Mouse (Mus musculus) left cerebral cortex, adult 11 months (tissue): Measurements from ENCODE around the gene Hrct1.

Experiments
- DNase-seq: peaks from one replicate; pipeline ENCODE4 v3.0.0; 2022; ENCODE audit warnings: low spot score

Gene Hrct1

GRCm38 (mm10) chr4:43728576-43728954 lies 1.6 kb downstream of the Hrct1 start:
- DNase-seq: no peak

GRCm38 (mm10) chr4:43729126-43729525 lies 2.1 kb downstream of the Hrct1 start:
- DNase-seq: no peak

GRCm38 (mm10) chr4:43729794-43730550 lies 3.0 kb downstream of the Hrct1 start, which contains the start of gene Spaar:
Spaar (plus strand) TSS chr4:43730034.
- no peak for DNase-seq

GRCm38 (mm10) chr4:43730750-43731297 lies 3.8 kb downstream of the Hrct1 start:
- no peak for DNase-seq

- no peak for DNase-seq
These were observed 5.2 kb downstream of the Hrct1 start for GRCm38 (mm10) chr4:43732171-43732570.

GRCm38 (mm10) chr4:43733186-43733585 lies 6.2 kb downstream of the Hrct1 start:
- no peak for DNase-seq

GRCm38 (mm10) chr4:43737144-43737543 lies 10.2 kb downstream of the Hrct1 start:
- no peak for DNase-seq

GRCm38 (mm10) chr4:43738989-43739674 lies 12.1 kb downstream of the Hrct1 start:
- no peak for DNase-seq

GRCm38 (mm10) chr4:43741526-43741925 lies 14.5 kb downstream of the Hrct1 start:
- no peak for DNase-seq

- DNase-seq: no peak
These were observed 15.6 kb downstream of the Hrct1 start for GRCm38 (mm10) chr4:43742637-43743036.

- DNase-seq: no peak
These were observed 16.1 kb downstream of the Hrct1 start for GRCm38 (mm10) chr4:43743099-43743498.

- DNase-seq: no peak
These were observed 18.2 kb downstream of the Hrct1 start for GRCm38 (mm10) chr4:43745187-43745586.

- no peak for DNase-seq
These were observed 30.2 kb downstream of the Hrct1 start for GRCm38 (mm10) chr4:43757213-43757612.

- DNase-seq: peak; percentile 14
These were observed 32.8 kb downstream of the Hrct1 start for GRCm38 (mm10) chr4:43759571-43760418.

GRCm38 (mm10) chr4:43760460-43760859 lies 33.5 kb downstream of the Hrct1 start:
- no peak for DNase-seq

GRCm38 (mm10) chr4:43761336-43761735 lies 34.3 kb downstream of the Hrct1 start:
- no peak for DNase-seq

GRCm38 (mm10) chr4:43763410-43763809 lies 36.4 kb downstream of the Hrct1 start:
- peak; percentile 25 for DNase-seq

GRCm38 (mm10) chr4:43768341-43768740 lies 41.4 kb downstream of the Hrct1 start:
- DNase-seq: no peak

- DNase-seq: no peak
These were observed 42.4 kb downstream of the Hrct1 start for GRCm38 (mm10) chr4:43769374-43769773.

GRCm38 (mm10) chr4:43770909-43771308 lies 43.9 kb downstream of the Hrct1 start, which contains the start of gene Olfr159:
Olfr159 (minus strand) TSS chr4:43771009.
- DNase-seq: no peak

GRCm38 (mm10) chr4:43771626-43772025 lies 44.6 kb downstream of the Hrct1 start:
- no peak for DNase-seq

- DNase-seq: no peak
These were observed 45.3 kb downstream of the Hrct1 start for GRCm38 (mm10) chr4:43772304-43772703.
